Mouse (Mus musculus) heart, embryonic 14.5 days (tissue): Measurements from ENCODE around the gene Mpnd. TPM values are rescaled to one million over a fixed set of nuclear protein-coding genes. Genes with fewer than 3 reads are reported as not detected.
A peak's percentile ranks its signal among the peaks of the same experiment; 100 is the strongest.

Experiments used
- ATAC-seq: fragments of 200-750 bp; cut with Nextera tagmentation; 2 replicates; pipeline ENCODE4 v1.8.0; 2017; ENCODE audit warnings: low read depth, moderate TSS enrichment; ENCODE audit not compliant: insufficient number of reproducible peaks, insufficient read depth, low FRiP score
- H3K27ac ChIP-seq, 2 experiments: fragments of 200-500 bp in 1 of 2; fragments of 300-500 bp in 1 of 2; sonication (generic) in 1 of 2; replicated peaks in 1 of 2; 2 replicates each; pipeline ENCODE4 v1.5.1; 2012 to 2014; ENCODE audit warnings: low read depth in 2 of 2, low read length in 2 of 2, control low read depth in 1 of 2, mild to moderate bottlenecking in 1 of 2, mixed read lengths in 1 of 2; ENCODE audit not compliant: control insufficient read depth in 1 of 2, insufficient read depth in 1 of 2
- H3K27me3 ChIP-seq: fragments of 300-500 bp; sonication (generic); 2 replicates; pipeline ENCODE4 v1.6.1; 2014; ENCODE audit warnings: mild to moderate bottlenecking, low read length, control low read depth; ENCODE audit not compliant: control insufficient read depth, insufficient read depth
- H3K36me3 ChIP-seq: fragments of 300-500 bp; sonication (generic); 2 replicates; pipeline ENCODE4 v1.6.1; 2014; ENCODE audit warnings: mild to moderate bottlenecking, control low read depth, low read length, mixed read lengths; ENCODE audit not compliant: control insufficient read depth, insufficient read depth
- H3K4me1 ChIP-seq, 2 experiments: fragments of 200-500 bp in 1 of 2; fragments of 300-500 bp in 1 of 2; sonication (generic) in 1 of 2; 2 replicates each; pipeline ENCODE4 v1.6.1; 2012 to 2014; ENCODE audit warnings: low read length in 2 of 2, control low read depth in 1 of 2, mixed read lengths in 1 of 2; ENCODE audit not compliant: control insufficient read depth in 2 of 2, insufficient read depth in 2 of 2
- H3K4me2 ChIP-seq: fragments of 300-500 bp; sonication (generic); 2 replicates; pipeline ENCODE4 v1.6.1; 2014; ENCODE audit warnings: mild to moderate bottlenecking, low read length
- H3K4me3 ChIP-seq, 2 experiments: fragments of 200-500 bp in 1 of 2; fragments of 300-500 bp in 1 of 2; sonication (generic) in 1 of 2; 2 replicates each; pipeline ENCODE4 v1.5.1; 2012 to 2014; ENCODE audit warnings: low read length in 2 of 2, mild to moderate bottlenecking in 2 of 2, control low read depth in 1 of 2, low read depth in 1 of 2, moderate library complexity in 1 of 2; ENCODE audit not compliant: control insufficient read depth in 1 of 2, insufficient read depth in 1 of 2
- H3K9ac ChIP-seq: fragments of 300-500 bp; sonication (generic); 2 replicates; pipeline ENCODE4 v1.6.1; 2014; ENCODE audit warnings: mild to moderate bottlenecking, low read length
- H3K9me3 ChIP-seq: fragments of 300-500 bp; sonication (generic); 2 replicates; pipeline ENCODE4 v1.6.1; 2016; ENCODE audit warnings: low read length, control low read depth; ENCODE audit not compliant: control insufficient read depth
- WGBS: fragments of 180-500 bp; shearing (Covaris S2); extraction: QIAGEN DNeasy Blood & Tissue Kit; methylation state at CpG from one replicate; pipeline ENCODE4 v1.1.7; 2014; 5-methylcytosine and 5-hydroxymethylcytosine counted together
- polyA plus RNA-seq: library from polyadenylated mRNA; unstranded; fragments of >200 nt; fragmentation: Nextera tagmentation; extraction: Ambion mirVana; gene quantifications from 2 replicates; pipeline ENCODE4 v1.2.1, GENCODE M21; 2014

Mpnd gene
- polyA plus RNA-seq, 1 experiment from 2014 or later: 84.4 TPM

GRCm38 (mm10) chr17:56034040-56034725, 28.7 kb downstream of the Mpnd start:
- Histone ChIP-seq H3K4me1 (peaks cover 3 to 16% of the 10 kb centered on the region in 2 experiments; a peak in 3 of 4 replicates), H3K36me3 (peaks cover 30% of the 10 kb centered on the region), H3K27ac (no peak overlapping the region), H3K4me3 (no peak overlapping the region), H3K9me3 (no peaks in the 10 kb centered on the region), H3K9ac (peak overlapping the region; percentile 16; the same call in 1 of the 2 replicates), H3K27me3 (no peaks in the 10 kb centered on the region), H3K4me2 (no peak overlapping the region)
- WGBS: 81% methylated on average over 7 of the region's 7 CpGs
- ATAC-seq: no peak

GRCm38 (mm10) chr17:56034726-56035100, 29.2 kb downstream of the Mpnd start:
- Histone ChIP-seq H3K27ac (no peak overlapping the region), H3K4me1 (peaks cover 3 to 16% of the 10 kb centered on the region in 2 experiments; a peak in 3 of 4 replicates), H3K27me3 (no peaks in the 10 kb centered on the region), H3K9ac (no peak overlapping the region; the same call in 1 of the 2 replicates), H3K4me3 (no peak overlapping the region), H3K36me3 (peaks cover 25% of the 10 kb centered on the region), H3K4me2 (peak overlapping the region; percentile 65), H3K9me3 (no peaks in the 10 kb centered on the region)
- 82% methylated on average over 6 of the region's 6 CpGs for WGBS
- no peak for ATAC-seq

GRCm38 (mm10) chr17:56035216-56035615, 29.7 kb downstream of the Mpnd start:
- Histone ChIP-seq H3K27me3 (no peaks in the 10 kb centered on the region), H3K9ac (peak overlapping the region; percentile 96), H3K4me1 (peaks cover 3 to 16% of the 10 kb centered on the region in 2 experiments; a peak in 3 of 4 replicates), H3K36me3 (peaks cover 24% of the 10 kb centered on the region), H3K4me2 (peak overlapping the region; percentile 65), H3K9me3 (no peaks in the 10 kb centered on the region), H3K27ac (no peak overlapping the region), H3K4me3 (peak overlapping the region; percentile 22 to 93)
- WGBS: 74% methylated on average over 4 of the region's 4 CpGs
- ATAC-seq: no peak

GRCm38 (mm10) chr17:56036176-56036900, 30.8 kb downstream of the Mpnd start, which contains the start of gene Sh3gl1:
Gene Sh3gl1, minus strand, starts transcription at chr17:56036635.
- peak within 1 kb of the TSS; percentile 71 to 93 for H3K4me3 ChIP-seq
- under 1% methylated on average over 74 of the region's 74 CpGs for WGBS
- peak within 1 kb of the TSS; percentile 96 for H3K9ac ChIP-seq
- peaks cover 7 to 20% of the 10 kb centered on the region in 2 experiments for H3K4me1 ChIP-seq
- no peaks in the 10 kb centered on the region for H3K27me3 ChIP-seq
- no peaks in the 10 kb centered on the region for H3K9me3 ChIP-seq
- peak; percentile 92 for ATAC-seq
- H3K36me3 ChIP-seq: peaks cover 22% of the 10 kb centered on the region
- H3K27ac ChIP-seq: peak within 1 kb of the TSS; percentile 72 to 89
- H3K4me2 ChIP-seq: peak within 1 kb of the TSS; percentile 65

GRCm38 (mm10) chr17:56036901-56037287, 31.4 kb downstream of the Mpnd start:
- no peak for ATAC-seq
- WGBS: 34% methylated on average over 13 of the region's 13 CpGs
- H3K4me1 ChIP-seq: peaks cover 7 to 24% of the 10 kb centered on the region in 2 experiments

GRCm38 (mm10) chr17:56038583-56039261, 33.2 kb downstream of the Mpnd start:
- Histone ChIP-seq H3K27ac (no peak overlapping the region), H3K4me1 (peaks cover 7 to 25% of the 10 kb centered on the region in 2 experiments), H3K36me3 (peaks cover 16% of the 10 kb centered on the region), H3K9me3 (no peaks in the 10 kb centered on the region), H3K9ac (no peak overlapping the region), H3K4me2 (no peak overlapping the region), H3K4me3 (no peak overlapping the region), H3K27me3 (no peaks in the 10 kb centered on the region)
- no peak for ATAC-seq
- WGBS: 82% methylated on average over 8 of the region's 8 CpGs

More at GRCm38 (mm10) chr17:56036901-56037287, 31.4 kb downstream of the Mpnd start:
- peak overlapping the region; percentile 69 for H3K9ac ChIP-seq
- peak overlapping the region; percentile 25 to 93 for H3K4me3 ChIP-seq
- no peak overlapping the region; a peak in 1 of 4 replicates for H3K27ac ChIP-seq
- no peaks in the 10 kb centered on the region for H3K27me3 ChIP-seq
- H3K9me3 ChIP-seq: no peaks in the 10 kb centered on the region
- H3K4me2 ChIP-seq: peak overlapping the region; percentile 61
- H3K36me3 ChIP-seq: peaks cover 22% of the 10 kb centered on the region

- H3K4me1 ChIP-seq: peaks cover 7 to 25% of the 10 kb centered on the region in 2 experiments
- H3K27ac ChIP-seq: no peak overlapping the region
- peak overlapping the region; percentile 90; the same call in 1 of the 2 replicates for H3K9ac ChIP-seq
- no peaks in the 10 kb centered on the region for H3K27me3 ChIP-seq
- no peaks in the 10 kb centered on the region for H3K9me3 ChIP-seq
- ATAC-seq: no peak
- H3K36me3 ChIP-seq: peaks cover 15% of the 10 kb centered on the region
- 71% methylated on average over 4 of the region's 4 CpGs for WGBS
- H3K4me3 ChIP-seq: peak overlapping the region in 1 of 2 experiments; percentile 82; a peak in 1 of 4 replicates
- peak overlapping the region; percentile 92 for H3K4me2 ChIP-seq
Measured at GRCm38 (mm10) chr17:56039345-56039744, 33.8 kb downstream of the Mpnd start.
